Mouse (Mus musculus): ENCODE data around the gene Prmt7.

Gene Prmt7

DNA sequence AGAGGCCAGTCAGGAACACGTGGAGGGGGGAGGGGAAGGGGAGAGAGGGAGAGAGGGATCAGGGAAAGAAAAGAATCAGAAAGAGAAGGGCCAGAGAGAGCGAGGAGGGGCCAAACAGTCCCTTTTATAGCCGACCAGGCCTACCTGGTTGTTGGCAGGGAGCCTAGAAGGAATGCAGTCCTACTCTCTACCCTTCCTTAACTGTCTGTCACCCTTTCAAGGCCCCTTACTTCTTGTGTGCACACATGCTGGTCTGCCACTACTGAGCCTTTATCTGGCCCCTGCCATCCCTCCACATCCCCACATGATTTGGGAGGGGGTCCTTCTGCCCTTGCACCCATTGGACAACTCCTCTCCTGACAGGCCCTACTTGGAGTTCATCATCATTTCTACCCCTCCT, 78.0 kb downstream of the Prmt7 start:
- DNase-seq (ENCODE audit: low spot score): no peak

DNA sequence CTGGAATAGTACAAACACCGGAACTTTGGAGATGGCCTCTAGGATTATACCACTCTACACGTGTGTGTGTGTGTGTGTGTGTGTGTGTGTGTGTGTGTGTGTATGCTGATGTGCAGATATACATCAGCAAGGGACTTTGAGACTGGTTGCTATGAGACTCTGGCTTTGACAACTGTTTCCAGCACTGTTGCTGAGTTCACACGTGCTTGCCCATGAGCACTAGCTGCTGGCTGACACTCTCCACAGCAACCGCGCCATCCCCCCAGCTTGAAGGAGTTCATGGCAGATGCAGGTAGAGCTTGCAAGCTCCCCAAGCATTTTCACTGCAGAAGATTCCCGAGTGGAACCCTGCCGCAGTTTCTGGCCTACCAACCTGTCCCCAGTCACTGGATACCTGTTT, 78.7 kb downstream of the Prmt7 start:
- no peak for DNase-seq (ENCODE audit: low spot score)

- DNase-seq (ENCODE audit: low spot score): no peak
Measured at GRCm38 (mm10) chr8:106292484-106293396, 82.0 kb downstream of the Prmt7 start.

DNA sequence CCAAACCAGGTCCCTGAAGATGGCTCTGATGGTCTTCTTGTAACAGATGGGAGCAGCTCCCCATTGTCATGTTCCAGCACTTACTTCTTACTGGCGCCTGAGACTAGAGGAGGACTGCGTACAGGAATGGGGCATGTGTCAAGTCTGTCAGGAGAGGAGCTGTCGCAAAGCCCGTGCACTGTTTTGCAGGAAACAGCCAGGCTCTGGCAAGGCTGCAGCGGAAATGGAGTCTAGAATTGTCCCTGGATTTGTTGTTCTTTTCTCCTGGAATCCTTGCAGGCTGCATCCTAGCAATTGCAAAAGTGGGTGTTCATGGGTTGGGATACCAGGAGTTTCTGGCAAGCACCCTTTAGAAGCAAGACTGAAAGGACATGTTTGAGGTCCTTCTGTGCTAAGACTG, 87.5 kb downstream of the Prmt7 start:
- no peak for DNase-seq (ENCODE audit: low spot score)

GRCm38 (mm10) chr8:106298846-106299245, 88.1 kb downstream of the Prmt7 start:
- no peak for DNase-seq (ENCODE audit: low spot score)

- no peak for DNase-seq (ENCODE audit: low spot score)
Measured at GRCm38 (mm10) chr8:106299686-106300085, 89.0 kb downstream of the Prmt7 start.

DNA sequence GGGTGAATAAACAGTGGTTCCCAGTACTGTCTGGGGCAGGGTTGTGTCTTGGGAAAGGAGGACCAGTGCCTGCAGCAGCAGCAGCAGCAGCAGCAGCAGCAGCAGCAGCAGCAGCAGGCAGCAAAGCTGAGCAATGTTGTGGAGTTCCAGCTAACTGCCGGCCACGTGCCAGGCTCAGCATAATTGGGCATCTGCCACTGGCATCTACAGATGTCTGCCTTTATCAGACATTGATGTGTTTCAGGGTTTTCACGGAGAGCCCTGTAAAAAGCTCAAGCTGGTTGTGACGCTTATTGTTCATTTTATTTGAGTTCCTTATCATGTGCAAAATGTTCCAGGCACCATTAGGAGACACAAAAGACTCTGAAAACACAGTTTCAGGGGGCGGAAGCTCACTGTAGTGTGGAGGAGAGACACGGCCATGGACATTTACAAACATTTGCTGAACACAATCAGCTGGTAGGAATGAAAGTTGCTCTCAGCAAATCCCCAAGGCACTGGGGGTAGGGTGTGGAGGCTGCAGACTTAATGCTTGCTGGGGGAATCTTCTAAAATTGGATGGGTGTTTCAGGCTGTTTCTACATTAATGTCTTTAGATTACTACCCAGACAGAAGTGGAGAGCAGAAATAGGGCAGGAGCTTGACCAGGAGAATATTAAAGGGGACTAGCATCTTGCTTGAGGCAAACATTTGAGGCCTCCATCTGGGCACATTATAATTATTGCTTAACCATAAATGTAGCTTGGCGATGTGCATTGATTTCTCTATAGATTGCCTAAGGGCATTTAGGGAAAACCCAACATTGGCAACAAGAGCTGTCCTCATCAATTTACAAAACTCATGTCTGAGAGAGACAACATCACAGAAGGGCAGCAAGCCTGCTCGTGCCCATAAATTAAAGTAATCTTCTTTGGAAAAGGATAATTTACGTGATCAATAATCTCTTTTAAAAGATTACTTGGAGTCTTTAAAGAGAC, 90.3 kb downstream of the Prmt7 start:
- no peak for DNase-seq (ENCODE audit: low spot score)
